Mouse (Mus musculus) heart, adult 2 months (tissue): ENCODE measurements around the gene Vars2. TPM values are rescaled to one million over a fixed set of nuclear protein-coding genes. Genes with fewer than 3 reads are reported as not detected.

Experiments
- DNase-seq, 2 experiments: peaks; one replicate each; pipeline ENCODE4 v3.0.0; 2021
- H3K27ac ChIP-seq: fragments of 200-600 bp; 2 replicates; pipeline ENCODE4 v1.8.1; 2022
- H3K27me3 ChIP-seq: fragments of 200-500 bp; 2 replicates; pipeline ENCODE4 v1.6.1; 2012; ENCODE audit warnings: mild to moderate bottlenecking, low read length, inconsistent platforms, mixed read lengths; ENCODE audit not compliant: control insufficient read depth, insufficient read depth
- H3K36me3 ChIP-seq: fragments of 200-500 bp; 2 replicates; pipeline ENCODE4 v1.6.1; 2012; ENCODE audit warnings: low read length, inconsistent platforms; ENCODE audit not compliant: control insufficient read depth, insufficient read depth
- H3K4me1 ChIP-seq: fragments of 200-500 bp; 2 replicates; pipeline ENCODE4 v1.6.1; 2011; ENCODE audit warnings: low read length; ENCODE audit not compliant: control insufficient read depth, insufficient read depth
- H3K4me3 ChIP-seq: fragments of 200-600 bp; 2 replicates; pipeline ENCODE4 v1.8.1; 2022
- H3K79me2 ChIP-seq: fragments of 200-500 bp; replicated peaks from 2 replicates; pipeline ENCODE4 v1.6.1; 2012; ENCODE audit warnings: mild to moderate bottlenecking, inconsistent platforms, low read length, moderate library complexity, mixed read lengths; ENCODE audit not compliant: control insufficient read depth, insufficient read depth
- H3K9ac ChIP-seq: fragments of 200-500 bp; 2 replicates; pipeline ENCODE4 v1.6.1; 2012; ENCODE audit warnings: low read depth, mild to moderate bottlenecking, control low read depth, inconsistent platforms, low read length, mixed read lengths
- CTCF ChIP-seq: fragments of 200-600 bp; IDR thresholded peaks from 2 replicates; pipeline ENCODE4 v1.8.1; 2022; ENCODE audit warnings: antibody characterized with exemption, mild to moderate bottlenecking, moderate library complexity
- EP300 ChIP-seq: fragments of 200-500 bp; IDR thresholded peaks from 2 replicates; pipeline ENCODE4 v1.6.1; 2011; ENCODE audit warnings: low read depth, low read length, control low read depth; ENCODE audit not compliant: insufficient read depth
- POLR2A ChIP-seq: fragments of 200-500 bp; IDR thresholded peaks from 2 replicates; pipeline ENCODE4 v1.6.1; 2011; ENCODE audit warnings: mild to moderate bottlenecking, low read depth, low read length, control low read depth; ENCODE audit not compliant: insufficient read depth
- WGBS: fragments of 180-500 bp; shearing (Covaris S2); methylation state at CpG from one replicate; pipeline ENCODE4 v1.1.7; 2018; 5-methylcytosine and 5-hydroxymethylcytosine counted together
- intact Hi-C: fragments of 180-260 bp; cut with DNase I; formaldehyde crosslinking; loops from one replicate; pipeline ENCODE4 v1.15.1; 2025
- long read RNA-seq: library from polyadenylated mRNA; stranded (forward); transcript quantifications from one replicate; pipeline ENCODE4 v2.0.0, GENCODE M21; 2021
- polyA plus RNA-seq: library from polyadenylated mRNA; depleted of rRNA; stranded (reverse); fragments of >200 nt; gene quantifications from 2 replicates; pipeline ENCODE4 v1.2.3, GENCODE M21; 2012; rRNA removed
- total RNA-seq, 2 experiments: library from RNA; stranded (reverse); gene quantifications; 2 replicates each; pipeline ENCODE4 v1.2.3; 2021

The Vars2 gene
- total RNA-seq (10 to 100 TPM; 26.6 to 28.3 TPM), polyA plus RNA-seq (19.3 and 20.3 TPM in 2 replicates)
- long read RNA-seq, full-length matches to known transcripts: 12 of 14 reads
- long read RNA-seq, partial matches to known transcripts: 0 of 14 reads
- long read RNA-seq, other reads (novel, unspliced or antisense): 2 of 14 reads

GRCm38 (mm10) chr17:35667334-35668065, at the start of gene Vars2:
Gene Vars2 (minus strand): TSS chr17:35667592.
- Histone ChIP-seq H3K9ac (peak within 1 kb of the TSS; percentile 89), H3K36me3 (no peaks in the 10 kb centered on the region), H3K27ac (peak within 1 kb of the TSS; percentile 87), H3K27me3 (no peaks in the 10 kb centered on the region), H3K4me3 (peak within 1 kb of the TSS; percentile 88), H3K79me2 (no peaks in the 10 kb centered on the region), H3K4me1 (peaks cover 2% of the 10 kb centered on the region; the same call in 1 of the 2 replicates)
- TF ChIP-seq CTCF (0 out of 2 replicates have a peak, but pooled peaks have one; percentile 21), EP300 (0 out of 2 replicates have a peak, but pooled peaks have one; percentile 17), POLR2A (peak; percentile 93)
- DNase-seq: peak; percentile 97 to 98
- WGBS: under 1% methylated on average over 61 of the region's 61 CpGs
- intact Hi-C loops: no loop called here

DNA sequence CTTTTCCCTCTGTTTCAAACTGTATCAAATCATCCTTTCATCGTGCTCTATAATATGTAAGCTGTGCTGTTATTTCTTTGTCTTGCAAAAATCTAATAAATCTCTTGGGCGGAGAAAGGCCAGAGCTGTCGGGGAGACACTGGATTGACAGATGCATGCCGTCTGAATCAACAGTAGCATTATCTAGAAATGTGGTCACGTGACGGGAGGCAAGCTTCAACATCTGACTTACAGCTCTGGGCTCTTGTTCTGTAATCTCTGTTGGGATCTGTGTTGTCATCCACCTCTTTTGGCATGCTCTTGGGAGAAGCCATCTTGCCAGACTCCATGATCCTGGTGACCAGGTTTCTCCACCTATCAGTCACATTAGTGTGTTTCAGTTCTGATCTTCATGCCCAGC, 49.7 kb upstream of the Vars2 start:
- no peak for DNase-seq
- TF ChIP-seq POLR2A (no peak), CTCF (no peak), EP300 (no peak)
- intact Hi-C loops: no loop called here
- Histone ChIP-seq H3K27me3 (no peaks in the 10 kb centered on the region), H3K27ac (no peak overlapping the region), H3K4me1 (no peaks in the 10 kb centered on the region), H3K79me2 (no peaks in the 10 kb centered on the region), H3K9ac (no peak overlapping the region), H3K36me3 (no peaks in the 10 kb centered on the region), H3K4me3 (no peak overlapping the region)
- WGBS: 79% methylated on average over 6 of the region's 6 CpGs

GRCm38 (mm10) chr17:35716114-35716513, 48.7 kb upstream of the Vars2 start:
- H3K79me2 ChIP-seq: no peaks in the 10 kb centered on the region
- H3K4me3 ChIP-seq: no peak overlapping the region
- intact Hi-C loops: no loop called here
- no peak for DNase-seq
- H3K9ac ChIP-seq: no peak overlapping the region
- H3K27me3 ChIP-seq: no peaks in the 10 kb centered on the region
- H3K27ac ChIP-seq: no peak overlapping the region
- WGBS: 87% methylated on average over 3 of the region's 3 CpGs
- TF ChIP-seq EP300 (no peak), CTCF (no peak), POLR2A (no peak)
- no peaks in the 10 kb centered on the region for H3K36me3 ChIP-seq
- H3K4me1 ChIP-seq: no peaks in the 10 kb centered on the region

GRCm38 (mm10) chr17:35710705-35711347, 43.4 kb upstream of the Vars2 start:
- no peaks in the 10 kb centered on the region for H3K4me1 ChIP-seq
- no peak overlapping the region for H3K4me3 ChIP-seq
- 44% methylated on average over 8 of the region's 8 CpGs for WGBS
- H3K27me3 ChIP-seq: no peaks in the 10 kb centered on the region
- intact Hi-C loops: no loop called here
- no peak overlapping the region for H3K9ac ChIP-seq
- no peak for TF ChIP-seq POLR2A
- TF ChIP-seq EP300: no peak
- TF ChIP-seq CTCF: no peak
- DNase-seq: no peak
- no peaks in the 10 kb centered on the region for H3K79me2 ChIP-seq
- H3K36me3 ChIP-seq: no peaks in the 10 kb centered on the region
- no peak overlapping the region for H3K27ac ChIP-seq

GRCm38 (mm10) chr17:35708611-35709010, 41.2 kb upstream of the Vars2 start:
- intact Hi-C loops: no loop called here
- no peak for DNase-seq
- Histone ChIP-seq H3K79me2 (no peaks in the 10 kb centered on the region), H3K9ac (no peak overlapping the region), H3K27ac (no peak overlapping the region), H3K27me3 (no peaks in the 10 kb centered on the region), H3K4me1 (0 out of 2 replicates have a peak, but pooled peaks cover 2% of the 10 kb centered on the region), H3K36me3 (no peaks in the 10 kb centered on the region), H3K4me3 (no peak overlapping the region)
- 47% methylated on average over 2 of the region's 2 CpGs for WGBS
- no peak for TF ChIP-seq CTCF

- TF ChIP-seq CTCF (no peak), POLR2A (no peak), EP300 (no peak)
- Histone ChIP-seq H3K4me1 (0 out of 2 replicates have a peak, but pooled peaks cover 2% of the 10 kb centered on the region), H3K4me3 (no peak overlapping the region), H3K9ac (no peak overlapping the region), H3K79me2 (no peaks in the 10 kb centered on the region), H3K27ac (no peak overlapping the region), H3K36me3 (no peaks in the 10 kb centered on the region), H3K27me3 (no peaks in the 10 kb centered on the region)
- no peak for DNase-seq
- intact Hi-C loops: no loop called here
- WGBS: 58% methylated on average over 7 of the region's 7 CpGs
Measured at GRCm38 (mm10) chr17:35707929-35708328, 40.5 kb upstream of the Vars2 start.
